Mouse (Mus musculus): ENCODE measurements around the gene Sox1.

- no peak for TF ChIP-seq CTCF (IDR thresholded peaks at IDR 0.05; ENCODE audit: extremely low read depth, insufficient read depth, insufficient read length, insufficient replicate concordance)
- TF ChIP-seq POLR2A (IDR thresholded peaks at IDR 0.05; ENCODE audit: low read depth, low read length): no peak
These were observed 10.9 kb upstream of the Sox1 start for GRCm38 (mm10) chr8:12383979-12384890.
